Mouse (Mus musculus) cerebellum, adult 18-20 months (tissue): ENCODE results near the gene Mrap.

Experiments used
- DNase-seq, 2 experiments: peaks; one replicate each; pipeline ENCODE4 v3.0.0; 2021

The Mrap gene

DNA sequence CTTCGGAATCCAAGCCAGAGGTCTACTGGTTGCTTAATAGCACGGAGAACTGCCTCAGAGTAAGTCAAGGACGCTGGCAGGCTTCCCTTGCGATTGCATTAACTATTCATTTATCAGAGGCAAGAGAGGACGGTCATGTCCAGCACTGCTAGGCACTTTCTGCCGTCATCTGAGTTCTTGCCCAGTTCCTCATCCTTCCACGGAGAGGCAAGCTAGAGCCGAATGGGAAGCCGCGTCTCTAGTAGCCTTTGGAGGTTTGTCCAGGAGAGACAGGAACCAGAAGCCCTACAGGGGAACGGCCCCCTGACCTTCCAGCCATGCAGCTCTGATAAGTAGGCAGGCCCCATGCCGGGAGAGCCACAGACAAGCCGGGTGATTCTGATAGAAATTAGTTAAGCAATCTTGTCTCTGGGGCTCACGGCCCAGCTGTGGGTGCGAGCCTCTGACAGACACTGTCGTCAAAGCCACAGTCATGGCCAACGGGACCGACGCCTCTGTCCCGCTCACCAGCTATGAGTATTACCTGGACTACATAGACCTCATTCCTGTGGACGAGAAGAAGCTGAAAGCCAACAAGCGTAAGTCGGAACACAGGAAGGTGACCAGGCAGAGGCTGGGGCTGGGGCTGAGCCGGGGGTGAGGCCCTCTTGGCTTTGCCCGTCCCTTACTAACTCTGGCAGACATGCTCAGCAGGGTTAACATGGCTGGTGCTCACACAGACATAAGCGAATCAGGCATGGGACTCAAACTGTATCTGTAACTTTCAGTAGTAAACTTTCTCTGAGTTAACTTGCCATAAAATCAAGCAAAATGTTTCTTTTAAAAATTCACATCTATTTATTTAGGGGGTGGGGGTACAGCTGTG is at the start of gene Mrap:
TSS of gene Mrap (plus strand) at position 116 of the 865 bp plus-strand sequence.
- DNase-seq = no peak

DNA sequence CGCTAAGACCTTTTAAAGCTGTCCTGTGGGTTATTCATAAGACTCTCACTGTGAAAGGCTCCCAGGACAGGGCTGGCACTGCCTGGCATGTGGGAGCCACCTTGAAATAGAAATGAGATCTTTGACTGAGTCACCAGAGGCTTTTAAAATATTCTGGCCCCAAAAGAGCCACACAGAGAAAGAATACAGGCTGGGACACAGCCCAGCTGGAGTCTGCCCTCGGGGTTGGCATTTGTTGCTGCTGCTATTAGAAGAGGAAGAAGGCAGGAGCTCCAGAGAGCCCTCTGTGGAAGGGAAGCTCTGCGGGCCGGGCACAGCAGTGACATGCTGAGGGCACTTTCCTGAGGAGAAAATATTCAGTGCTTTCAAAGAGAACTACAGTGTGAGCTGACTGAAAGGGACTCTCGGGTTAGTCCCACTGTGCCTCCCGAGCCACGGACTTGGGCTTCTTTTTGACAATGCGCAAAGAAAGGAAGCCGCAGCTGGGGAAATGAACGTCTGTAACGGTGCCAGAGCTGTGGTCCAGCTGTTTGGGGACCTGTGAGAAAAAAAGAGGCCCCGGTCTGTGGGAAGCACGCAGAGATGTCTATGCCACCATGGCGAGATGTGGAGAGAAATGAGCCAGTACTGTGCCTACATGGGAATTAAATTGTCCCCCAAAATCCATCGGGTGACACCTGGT is 45.2 kb upstream of the Mrap start:
- peak; percentile 24 to 29 for DNase-seq

DNA sequence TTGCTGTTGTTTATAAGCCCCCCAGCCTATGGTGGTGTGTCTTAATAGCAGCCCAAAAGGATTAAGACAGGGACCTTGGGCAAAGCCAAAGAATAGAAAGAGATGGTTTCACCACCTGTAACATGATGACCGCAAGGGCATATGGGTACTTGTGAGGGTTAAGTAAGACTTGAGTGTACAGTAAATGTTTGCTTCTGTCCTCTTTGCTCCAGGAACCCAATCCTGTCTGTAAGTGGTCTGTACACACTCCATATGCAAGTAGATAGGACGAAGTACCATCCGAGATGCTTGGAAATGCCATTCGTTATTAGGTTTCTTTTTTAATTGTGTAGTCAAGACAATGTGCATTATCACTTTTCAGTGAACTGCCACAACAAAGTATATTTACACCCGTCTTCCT is 44.4 kb upstream of the Mrap start:
- no peak for DNase-seq

DNA sequence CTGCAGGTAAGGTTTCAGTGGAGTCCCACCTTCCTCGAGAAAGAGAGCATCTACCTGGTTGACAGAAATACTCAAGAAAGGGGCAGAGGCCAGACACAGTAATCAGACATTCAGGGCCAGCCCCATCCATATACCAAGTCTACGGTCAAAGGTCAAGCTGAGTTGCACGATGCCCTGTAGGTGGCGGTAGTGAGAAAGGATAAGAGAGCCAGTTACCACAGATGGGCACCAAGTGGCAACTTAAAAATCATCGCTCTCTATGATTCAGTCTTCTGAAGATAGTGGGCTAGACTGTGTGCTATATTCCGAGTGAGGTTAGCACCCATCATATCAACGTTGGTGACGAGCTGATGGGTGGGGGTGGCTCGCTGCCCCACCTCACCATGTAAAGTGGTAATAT is 43.3 kb upstream of the Mrap start:
- peak; percentile 42 to 43 for DNase-seq

DNA sequence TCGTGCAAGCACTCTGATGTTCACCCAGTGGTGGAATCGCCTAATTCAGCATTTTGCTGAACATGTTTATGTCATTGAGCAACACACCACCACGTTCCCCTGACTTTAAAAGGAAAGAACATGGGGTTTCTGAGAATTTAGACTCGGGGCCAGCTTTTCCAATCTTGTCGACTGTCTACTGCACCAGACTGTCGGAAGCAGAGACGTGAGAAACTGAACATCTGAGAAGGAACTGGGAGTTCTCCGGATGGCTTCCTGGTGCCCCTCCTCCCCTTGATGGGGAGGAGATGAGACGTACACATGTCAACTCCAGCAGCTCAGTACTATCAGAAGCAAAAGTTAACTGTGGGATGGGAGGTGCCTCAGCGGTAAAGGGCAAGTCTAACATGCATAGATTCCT is 42.9 kb upstream of the Mrap start:
- no peak for DNase-seq

DNA sequence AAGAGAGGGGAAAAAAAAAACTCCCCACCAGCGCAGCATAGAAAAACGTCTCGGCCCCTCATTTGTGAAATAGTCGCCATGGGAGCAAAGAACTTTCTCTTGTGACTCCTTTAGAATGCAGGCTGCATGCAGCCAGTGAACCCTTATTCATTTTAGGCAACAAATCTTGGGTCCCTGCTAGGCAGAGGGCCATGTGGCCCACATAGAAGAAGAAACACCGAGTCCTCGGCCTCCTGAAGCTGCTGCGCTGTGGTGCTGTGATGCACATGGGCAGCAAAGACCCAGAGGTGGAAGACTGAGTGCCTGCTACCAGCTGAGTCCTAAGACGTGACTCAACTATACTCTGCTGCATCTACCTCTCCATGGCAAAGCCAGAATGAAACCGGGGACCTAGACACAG is 41.7 kb upstream of the Mrap start:
- no peak for DNase-seq

DNA sequence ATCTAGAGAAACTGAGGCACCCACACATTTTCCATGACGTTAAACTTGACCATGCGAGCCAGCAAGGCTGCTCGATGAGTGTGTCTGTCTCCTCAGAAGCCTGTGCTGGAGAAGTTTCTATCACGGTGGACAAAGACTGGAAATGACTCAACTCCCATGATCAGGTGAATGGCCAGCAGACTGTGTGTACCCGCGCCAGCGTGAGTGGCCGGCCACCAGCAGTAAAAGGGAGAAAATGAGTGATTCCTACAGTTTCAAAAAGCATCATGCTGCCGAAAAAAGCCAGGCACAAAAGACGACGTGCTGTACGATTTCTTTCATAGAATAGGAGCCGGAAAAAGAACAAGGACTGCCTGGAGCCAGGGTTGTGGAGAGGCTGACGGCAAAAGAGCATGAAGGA is 38.6 kb upstream of the Mrap start:
- DNase-seq = no peak

DNA sequence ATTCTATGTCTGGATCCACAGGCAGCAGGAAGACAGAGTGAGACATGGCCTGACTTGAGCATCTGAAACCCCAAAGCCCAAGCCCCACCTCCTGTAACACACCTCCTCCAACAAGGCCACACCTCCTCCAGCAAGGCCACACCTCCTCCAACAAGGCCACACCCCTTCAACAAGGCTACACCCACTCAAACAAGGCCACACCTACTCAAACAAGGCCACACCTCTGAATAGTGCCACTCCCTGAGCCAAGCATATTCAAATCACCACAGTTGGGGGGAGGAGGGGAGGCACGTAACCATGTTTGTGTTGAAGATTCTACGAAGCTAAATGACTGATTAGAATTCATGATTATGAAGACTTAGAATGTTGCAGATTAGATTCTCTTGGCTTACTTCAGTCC is 36.5 kb upstream of the Mrap start:
- DNase-seq = no peak

DNA sequence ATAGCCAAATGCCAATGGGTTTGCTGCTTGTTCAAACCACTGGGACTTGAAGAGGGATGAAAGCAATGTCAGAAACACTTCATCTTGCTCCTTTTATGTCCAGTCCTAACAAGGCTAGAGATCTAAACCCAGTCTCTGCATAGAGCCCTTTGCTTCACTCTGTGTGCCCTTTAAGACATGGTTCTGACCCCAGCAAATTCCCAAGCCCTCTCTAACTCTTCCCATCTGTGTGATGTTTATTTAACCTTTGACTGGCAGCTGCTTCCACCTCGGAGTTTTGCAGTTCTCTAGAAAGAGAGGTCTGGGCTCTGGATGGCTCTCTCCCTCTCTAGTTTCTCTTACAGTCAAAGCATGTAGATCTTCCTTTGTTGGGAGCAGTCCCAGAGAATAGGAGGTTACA is 34.4 kb upstream of the Mrap start:
- DNase-seq = no peak

DNA sequence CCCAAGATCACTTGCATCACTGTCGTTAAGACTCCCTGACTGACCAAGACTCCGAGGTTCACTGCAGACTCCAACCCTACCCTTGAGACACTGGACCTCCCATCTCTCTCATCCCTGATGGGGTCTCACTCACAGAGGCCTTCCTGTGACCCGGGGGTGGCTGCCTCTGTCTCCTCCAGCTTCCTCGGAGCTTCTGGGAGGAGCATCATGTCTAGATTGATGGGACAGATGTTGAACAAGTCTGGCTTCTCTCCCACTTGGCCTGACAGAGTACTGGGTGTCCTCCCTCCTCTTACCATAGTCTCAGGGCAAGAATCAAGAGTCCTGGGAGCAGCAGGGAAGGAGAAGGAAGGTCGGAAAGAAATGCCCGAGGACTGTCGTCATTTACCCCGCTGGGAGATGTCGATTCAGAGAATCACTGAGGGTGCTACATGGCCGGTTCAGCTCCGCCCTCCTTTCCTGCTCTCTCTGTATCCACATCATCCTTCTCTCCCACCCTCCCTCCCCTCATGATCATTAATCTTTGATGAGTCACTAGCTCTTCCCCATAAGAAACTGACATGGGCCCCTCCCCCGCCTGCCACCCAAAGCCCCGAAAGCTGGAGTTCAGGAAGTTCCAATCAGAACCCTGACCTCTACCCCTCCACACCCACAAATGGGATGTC is 33.7 kb upstream of the Mrap start:
- no peak for DNase-seq

DNA sequence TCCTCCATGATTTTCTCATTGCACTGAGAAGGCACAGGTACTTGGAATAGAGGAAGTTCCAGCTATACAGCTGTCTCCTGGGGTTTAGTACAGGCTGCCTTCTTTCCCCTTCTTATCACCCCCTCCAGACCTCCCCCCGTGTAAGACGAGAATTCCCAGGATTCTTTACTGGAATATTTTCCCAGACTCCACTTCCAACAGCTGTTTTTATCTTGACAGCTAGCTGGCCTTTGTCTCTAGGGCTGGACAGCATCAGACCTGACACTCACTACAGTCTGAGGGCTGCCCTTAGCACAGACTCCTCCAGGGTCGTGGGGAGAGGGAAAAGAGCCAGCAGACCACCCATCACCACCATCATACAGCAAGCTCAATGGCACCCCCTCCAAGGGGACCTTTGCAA is 31.7 kb upstream of the Mrap start:
- DNase-seq = no peak

DNA sequence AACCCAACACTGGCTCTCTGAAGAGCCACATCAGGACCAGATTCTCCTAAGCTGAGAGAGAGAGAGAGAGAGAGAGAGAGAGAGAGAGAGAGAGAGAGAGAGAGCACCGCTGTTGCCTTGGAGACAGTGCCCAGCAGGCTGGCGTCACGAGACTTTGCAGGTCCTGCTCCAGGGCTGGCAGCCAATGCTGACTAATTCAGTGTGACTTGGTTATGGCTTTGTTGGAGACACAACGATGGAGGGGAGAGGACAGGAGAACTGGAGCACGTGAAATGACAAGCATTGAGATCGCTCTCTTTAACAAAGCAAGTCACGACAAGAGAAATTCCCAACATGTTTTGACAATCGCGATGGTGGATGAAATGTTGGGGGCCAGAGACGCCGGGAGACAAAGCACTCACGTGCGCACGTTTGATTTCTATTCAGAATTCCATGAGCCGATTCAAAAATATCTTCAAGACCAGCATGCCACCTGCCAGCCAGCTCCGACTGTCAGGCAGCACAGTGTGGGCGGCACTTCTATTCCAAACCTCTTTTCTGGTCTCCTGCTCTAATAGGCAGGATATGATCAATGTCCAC is 28.2 kb upstream of the Mrap start:
- DNase-seq = peak; percentile 80 to 83

DNA sequence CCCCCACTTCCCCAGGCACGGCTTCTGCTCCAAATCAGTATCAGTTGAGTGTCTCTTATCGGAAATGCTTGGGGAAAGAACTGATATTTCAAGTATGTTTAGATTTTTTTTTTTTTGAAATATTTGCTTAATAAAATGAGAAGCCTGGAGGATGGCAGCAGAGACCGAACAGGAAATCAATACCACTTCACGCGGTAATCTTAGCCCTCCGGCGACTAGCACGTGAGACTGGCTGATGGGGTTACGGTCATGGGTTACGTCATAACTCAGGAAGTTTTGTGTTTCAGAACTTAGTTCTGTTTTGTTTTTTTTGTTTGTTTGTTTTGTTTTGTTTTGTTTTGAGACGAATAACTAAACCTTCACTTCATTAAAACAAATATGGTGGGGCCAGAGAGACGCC is 27.7 kb upstream of the Mrap start:
- no peak for DNase-seq

DNA sequence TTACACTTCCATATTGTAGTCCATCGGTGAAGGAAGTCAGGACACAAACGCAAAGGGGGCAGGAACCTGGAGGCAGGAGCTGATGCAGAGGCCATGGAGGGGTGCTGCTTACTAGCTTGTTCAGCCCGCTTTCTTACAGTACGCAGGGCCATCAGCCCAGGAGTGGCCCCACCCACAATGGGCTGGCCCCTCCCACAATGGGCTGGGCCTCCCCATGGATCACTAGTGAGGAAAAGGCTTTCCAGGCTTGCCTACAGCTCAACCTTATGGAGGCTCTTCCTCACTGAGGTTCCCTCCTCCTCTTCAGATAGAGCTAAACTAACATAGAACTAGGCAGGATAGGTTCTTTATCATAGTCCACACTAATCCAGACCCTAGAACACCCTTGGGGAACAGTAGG is 14.0 kb upstream of the Mrap start:
- DNase-seq = no peak

DNA sequence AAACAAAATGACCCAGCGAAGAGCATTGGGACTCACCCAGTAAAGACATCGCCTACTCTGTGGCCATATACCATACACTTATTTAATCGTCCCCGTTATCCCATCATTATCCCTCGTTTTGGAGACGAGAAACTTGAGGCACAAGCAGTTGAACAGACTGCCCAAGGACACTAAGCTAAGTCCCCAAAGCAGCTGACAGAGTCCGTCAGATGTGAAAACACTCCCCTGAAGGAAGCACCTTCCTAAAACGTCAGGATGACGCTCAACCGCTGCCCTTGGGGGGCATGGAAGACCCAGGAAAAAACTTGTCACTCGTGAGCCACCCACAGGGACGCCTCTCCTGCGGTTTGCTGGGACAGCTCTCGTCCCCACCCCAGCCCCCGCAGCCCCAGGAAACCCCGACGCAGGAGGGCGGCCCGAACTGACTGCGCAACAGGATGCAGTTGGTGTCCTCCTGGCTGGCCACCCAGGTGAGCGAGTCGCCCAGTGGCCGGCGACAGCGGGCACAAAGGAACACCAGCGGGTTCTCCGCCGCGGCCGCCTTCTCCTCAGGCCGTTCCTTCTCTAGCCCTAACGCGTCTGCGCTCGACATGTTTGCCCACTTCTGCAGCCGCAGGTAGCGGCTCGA is 11.3 kb upstream of the Mrap start:
- DNase-seq = no peak

DNA sequence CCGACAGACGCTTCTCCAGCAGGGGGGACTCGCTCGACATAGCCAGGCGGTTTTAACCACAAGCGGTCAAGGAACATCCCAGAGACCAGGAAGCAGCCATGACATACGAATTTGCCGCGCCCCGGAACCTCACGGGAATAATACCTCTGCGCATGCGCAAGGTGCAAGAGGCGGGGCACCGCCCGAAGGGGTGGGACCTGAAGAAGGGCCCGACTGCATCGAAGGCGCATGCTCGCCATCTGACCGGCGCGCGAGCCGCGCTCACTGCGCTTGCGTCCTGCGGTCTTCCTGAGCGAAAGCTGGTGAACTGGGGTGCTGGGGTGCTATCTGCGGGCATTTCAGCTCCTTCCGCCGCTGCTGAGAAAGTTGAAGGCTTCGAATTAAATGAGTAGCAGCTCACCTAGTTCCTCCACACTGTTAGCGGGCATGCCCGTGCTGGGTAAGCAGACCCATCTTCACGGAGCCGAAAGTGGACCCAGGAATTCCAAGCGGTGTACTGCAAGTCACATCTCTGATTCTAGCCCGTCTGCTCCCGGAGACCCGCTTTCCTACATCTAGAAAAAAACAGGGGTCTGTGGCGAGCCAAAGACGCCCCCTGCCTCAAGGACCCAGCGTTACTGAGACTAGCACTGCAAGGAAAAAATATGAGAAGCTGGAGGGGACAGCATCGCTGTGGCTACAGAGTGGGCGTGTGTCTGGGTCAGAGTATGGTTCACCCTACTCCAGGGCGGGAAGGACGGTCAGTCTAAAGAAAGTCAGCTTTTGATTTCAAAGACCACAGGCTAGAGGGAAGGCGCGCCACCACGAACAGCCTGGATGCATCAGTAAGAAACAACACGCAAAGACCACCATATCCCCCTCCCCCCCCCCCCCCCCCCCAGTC is 10.5 kb upstream of the Mrap start, which contains the start of gene Mis18a:
TSS of gene Mis18a (minus strand) at position 172 of the 883 bp plus-strand sequence.
- DNase-seq = peak; percentile 96 to 97

DNA sequence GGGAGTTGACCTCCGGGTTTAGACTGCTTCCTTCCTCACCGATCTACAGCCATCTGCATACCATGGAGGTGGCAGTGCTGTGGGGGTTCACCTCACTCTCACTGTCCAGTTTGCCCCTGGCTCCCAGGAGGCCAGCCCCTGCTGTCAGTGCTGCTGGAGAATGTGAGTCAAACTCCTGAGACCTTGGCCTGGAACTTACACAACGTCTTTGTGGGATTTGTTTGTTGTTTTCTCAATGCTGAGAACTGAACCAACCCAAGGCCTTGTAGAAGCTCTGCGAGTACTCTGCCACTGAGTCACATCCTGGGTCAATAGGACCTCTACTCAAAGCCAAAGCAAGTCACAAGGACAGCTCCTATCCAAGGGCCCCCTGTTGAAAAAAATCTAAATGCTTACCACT is 2.4 kb upstream of the Mrap start:
- no peak for DNase-seq

DNA sequence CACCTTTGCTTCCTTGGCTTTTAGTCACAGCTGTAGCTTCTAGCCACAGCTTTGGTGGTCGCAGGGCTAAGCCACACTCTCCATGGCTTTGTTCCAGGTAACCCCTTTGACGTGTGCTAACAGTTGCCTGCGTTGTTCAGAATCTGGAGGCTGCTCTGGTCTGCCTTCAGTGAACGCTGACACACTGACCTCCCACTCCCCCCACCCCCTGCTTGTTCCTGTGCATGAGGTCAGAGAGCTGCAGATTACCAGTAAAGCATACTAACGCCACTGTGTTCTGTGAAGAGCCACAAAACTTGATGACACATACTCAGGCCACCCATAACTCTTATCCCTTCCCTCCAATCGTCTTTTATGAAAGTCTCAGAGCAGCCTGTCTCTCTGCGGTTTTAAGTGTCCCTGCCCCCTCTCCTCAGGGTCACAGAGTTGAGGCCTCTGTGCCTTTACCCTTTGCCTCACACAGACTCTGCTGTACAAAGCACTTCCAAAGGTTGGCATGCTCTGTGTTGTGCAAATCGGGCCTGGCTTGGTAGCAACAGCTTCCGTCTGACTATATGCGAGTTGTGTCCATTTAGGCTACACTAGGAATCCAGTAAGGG is 1.2 kb upstream of the Mrap start:
- DNase-seq = no peak

DNA sequence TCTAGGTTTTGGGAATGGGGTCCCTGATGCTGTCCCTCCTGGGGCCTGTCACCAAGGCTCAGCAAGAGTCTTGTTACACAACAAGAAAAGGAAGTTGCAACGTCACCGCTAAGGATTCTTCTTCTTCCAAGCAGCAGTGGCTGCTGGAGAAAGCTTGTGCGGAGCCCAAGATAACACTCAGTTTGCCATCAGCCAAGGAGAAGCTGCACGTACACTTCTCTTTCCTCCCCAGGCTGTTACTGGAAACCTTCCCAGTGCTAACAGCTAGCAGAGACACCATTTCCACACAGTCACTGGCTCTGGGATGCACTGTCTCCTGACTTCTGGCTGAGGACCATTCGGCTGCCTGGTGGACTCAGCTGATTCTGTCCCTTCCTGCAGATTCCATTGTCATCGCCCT is 9.1 kb downstream of the Mrap start:
- DNase-seq = no peak

DNA sequence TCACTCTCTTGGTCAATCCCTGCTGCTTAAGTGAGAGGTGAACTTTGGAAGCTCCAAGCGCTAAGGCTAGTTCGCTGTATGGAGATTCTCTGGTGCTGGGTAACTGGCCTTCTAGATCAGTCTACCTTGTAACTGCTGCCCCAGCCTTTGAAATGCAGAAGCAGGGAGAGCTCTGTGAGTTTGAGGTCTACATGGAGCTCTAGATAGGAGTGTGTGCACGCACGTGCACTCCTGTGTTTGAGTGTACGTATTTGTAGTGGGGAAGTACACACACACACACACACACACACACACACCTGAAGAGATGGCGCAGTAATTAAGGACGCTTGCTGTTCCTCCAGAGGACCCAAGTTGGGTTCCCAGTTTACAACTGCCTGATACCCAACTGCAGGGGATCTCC is 10.2 kb downstream of the Mrap start:
- DNase-seq = no peak

DNA sequence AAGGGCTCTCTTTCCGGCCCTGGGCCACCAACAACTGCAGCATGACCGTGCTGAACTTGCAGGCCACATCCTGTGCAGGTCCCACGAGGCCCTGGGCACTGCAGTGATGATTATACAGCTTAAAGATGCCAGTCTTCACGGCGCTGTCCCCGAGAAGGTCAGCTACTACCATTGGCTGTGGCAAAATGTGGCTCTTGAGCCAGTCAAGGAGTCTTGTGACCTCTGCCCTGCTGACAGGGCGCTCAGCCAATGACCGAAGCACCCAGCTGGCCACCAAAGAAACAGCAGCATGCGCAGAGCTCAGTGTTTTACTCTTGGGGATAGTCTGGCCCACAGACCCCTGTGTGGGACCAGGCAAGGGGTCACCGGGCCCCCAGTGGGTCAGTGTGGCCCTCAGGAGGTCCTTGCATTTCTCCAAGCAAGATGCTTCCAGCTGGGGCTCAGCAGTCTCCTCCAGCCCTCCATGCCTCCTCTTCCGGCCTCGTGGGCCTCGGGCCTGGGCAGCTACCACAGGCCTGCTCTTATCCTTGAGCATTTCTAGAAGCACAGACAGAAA is 15.5 kb downstream of the Mrap start:
- DNase-seq = no peak
